Mouse (Mus musculus) liver, embryonic 12.5 days (tissue): ENCODE data around the gene Ssr2. TPM values are rescaled to one million over a fixed set of nuclear protein-coding genes. Genes with fewer than 3 reads are reported as not detected.

Source experiments
- ATAC-seq: fragments of 200-750 bp; cut with Nextera tagmentation; 2 replicates; pipeline ENCODE4 v1.8.0; 2017; ENCODE audit warnings: moderate number of reproducible peaks, mild to moderate bottlenecking, moderate library complexity
- H3K27ac ChIP-seq: fragments of 300-500 bp; sonication (generic); 2 replicates; pipeline ENCODE4 v1.5.1; 2016; ENCODE audit warnings: mild to moderate bottlenecking
- H3K27me3 ChIP-seq: fragments of 300-500 bp; sonication (generic); replicated peaks from 2 replicates; pipeline ENCODE4 v1.6.1; 2016; ENCODE audit warnings: mild to moderate bottlenecking, moderate library complexity
- H3K36me3 ChIP-seq: fragments of 300-500 bp; sonication (generic); 2 replicates; pipeline ENCODE4 v1.6.1; 2016; ENCODE audit warnings: mild to moderate bottlenecking, moderate library complexity
- H3K4me1 ChIP-seq: fragments of 300-500 bp; sonication (generic); 2 replicates; pipeline ENCODE4 v1.6.1; 2016
- H3K4me2 ChIP-seq: fragments of 300-500 bp; sonication (generic); 2 replicates; pipeline ENCODE4 v1.6.1; 2016; ENCODE audit warnings: mild to moderate bottlenecking, moderate library complexity
- H3K4me3 ChIP-seq: fragments of 300-500 bp; sonication (generic); 2 replicates; pipeline ENCODE4 v1.5.1; 2016; ENCODE audit warnings: mild to moderate bottlenecking, moderate library complexity
- H3K9ac ChIP-seq: fragments of 300-500 bp; sonication (generic); 2 replicates; pipeline ENCODE4 v1.6.1; 2016; ENCODE audit warnings: mild to moderate bottlenecking, moderate library complexity
- H3K9me3 ChIP-seq: fragments of 300-500 bp; sonication (generic); replicated peaks from 2 replicates; pipeline ENCODE4 v1.6.1; 2016; ENCODE audit warnings: mild to moderate bottlenecking, moderate library complexity
- WGBS: fragments of 180-500 bp; shearing (Covaris S2); methylation state at CpG from one replicate; pipeline ENCODE4 v1.1.7; 2016; ENCODE audit not compliant: insufficient replicate concordance; 5-methylcytosine and 5-hydroxymethylcytosine counted together
- polyA plus RNA-seq: library from polyadenylated mRNA; unstranded; fragments of >200 nt; fragmentation: Nextera tagmentation; extraction: Ambion mirVana; gene quantifications from 2 replicates; pipeline ENCODE4 v1.2.1, GENCODE M21; 2016

The Ssr2 gene
- polyA plus RNA-seq, 1 experiment from 2014 or later = 177 TPM

GRCm38 (mm10) chr3:88614418-88614817 lies 38.7 kb downstream of the Ssr2 start:
- H3K27me3 ChIP-seq = no peaks in the 10 kb centered on the region; the same call in 1 of the 2 replicates
- no peaks in the 10 kb centered on the region for H3K36me3 ChIP-seq
- H3K27ac ChIP-seq = no peak overlapping the region
- H3K4me2 ChIP-seq = no peak overlapping the region
- H3K4me1 ChIP-seq = peaks cover 21% of the 10 kb centered on the region
- no peak for ATAC-seq
- H3K9ac ChIP-seq = no peak overlapping the region
- WGBS = 71% methylated on average over 8 of the region's 8 CpGs
- no peaks in the 10 kb centered on the region for H3K9me3 ChIP-seq
- H3K4me3 ChIP-seq = no peak overlapping the region

DNA sequence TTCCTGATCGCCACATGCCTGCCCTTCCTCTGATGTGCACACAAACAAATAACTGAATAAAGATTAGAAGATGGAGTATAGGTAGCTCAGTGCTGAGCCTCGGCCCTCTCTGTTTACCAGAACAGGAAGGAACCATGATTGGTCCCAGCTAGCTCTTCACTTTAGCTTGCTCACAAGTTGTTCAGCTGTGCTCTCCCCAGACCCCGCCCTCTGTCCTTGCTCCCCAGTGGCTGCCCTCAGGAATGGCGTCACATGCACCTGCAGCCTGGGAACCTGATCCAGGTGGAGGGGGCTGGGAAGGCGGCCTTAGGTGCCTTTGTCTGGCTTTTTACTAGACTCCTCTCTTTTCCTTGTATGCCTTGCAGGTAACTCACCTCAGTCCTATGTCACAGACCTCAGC lies 39.4 kb downstream of the Ssr2 start:
- H3K27ac ChIP-seq = no peak overlapping the region
- no peaks in the 10 kb centered on the region for H3K9me3 ChIP-seq
- H3K9ac ChIP-seq = no peak overlapping the region
- H3K4me3 ChIP-seq = no peak overlapping the region
- H3K4me2 ChIP-seq = no peak overlapping the region
- H3K36me3 ChIP-seq = no peaks in the 10 kb centered on the region
- WGBS = 56% methylated on average over 5 of the region's 5 CpGs
- H3K27me3 ChIP-seq = no peaks in the 10 kb centered on the region; the same call in 1 of the 2 replicates
- no peak for ATAC-seq
- peaks cover 27% of the 10 kb centered on the region for H3K4me1 ChIP-seq

DNA sequence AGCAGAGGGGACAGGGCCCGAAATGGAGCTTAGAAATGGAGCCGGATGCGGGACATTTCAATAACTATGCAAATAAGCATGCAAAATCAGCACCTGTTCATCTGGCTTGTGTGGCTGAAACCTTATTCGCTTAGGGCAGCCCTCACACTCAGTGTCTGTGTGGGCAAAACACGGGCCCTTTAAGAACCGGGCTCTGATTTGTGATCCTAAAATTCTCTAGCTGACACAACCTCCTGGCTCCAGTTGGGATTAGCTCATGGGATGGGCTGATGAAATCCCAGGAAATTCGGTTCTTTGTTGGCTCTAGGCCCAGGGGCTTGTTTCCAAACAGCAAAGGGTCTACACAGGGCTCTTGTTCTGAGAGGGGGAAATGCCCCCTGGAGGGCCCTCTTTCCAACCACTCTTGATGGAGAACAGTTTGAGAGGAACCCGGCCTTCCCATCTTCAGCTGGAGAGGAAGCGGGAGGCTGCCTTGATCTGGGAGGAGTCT lies 40.3 kb downstream of the Ssr2 start:
- no peaks in the 10 kb centered on the region; the same call in 1 of the 2 replicates for H3K27me3 ChIP-seq
- H3K4me3 ChIP-seq = no peak overlapping the region
- no peak overlapping the region for H3K9ac ChIP-seq
- H3K4me2 ChIP-seq = no peak overlapping the region
- H3K27ac ChIP-seq = no peak overlapping the region
- WGBS = 62% methylated on average over 9 of the region's 9 CpGs
- H3K9me3 ChIP-seq = no peaks in the 10 kb centered on the region
- no peak for ATAC-seq
- H3K36me3 ChIP-seq = no peaks in the 10 kb centered on the region
- peaks cover 36% of the 10 kb centered on the region for H3K4me1 ChIP-seq

- H3K36me3 ChIP-seq = no peaks in the 10 kb centered on the region
- no peak overlapping the region for H3K27ac ChIP-seq
- H3K4me2 ChIP-seq = no peak overlapping the region
- ATAC-seq = no peak
- 71% methylated on average over 3 of the region's 3 CpGs for WGBS
- no peak overlapping the region for H3K9ac ChIP-seq
- H3K4me1 ChIP-seq = peaks cover 47% of the 10 kb centered on the region
- no peaks in the 10 kb centered on the region; the same call in 1 of the 2 replicates for H3K27me3 ChIP-seq
- H3K4me3 ChIP-seq = no peak overlapping the region
- no peaks in the 10 kb centered on the region for H3K9me3 ChIP-seq
Observed at GRCm38 (mm10) chr3:88616951-88617500, 41.4 kb downstream of the Ssr2 start.

- WGBS = 49% methylated on average over 8 of the region's 8 CpGs
- H3K9me3 ChIP-seq = no peaks in the 10 kb centered on the region
- no peaks in the 10 kb centered on the region; the same call in 1 of the 2 replicates for H3K27me3 ChIP-seq
- no peak overlapping the region for H3K4me3 ChIP-seq
- no peaks in the 10 kb centered on the region for H3K36me3 ChIP-seq
- peak; percentile 28; the same call in 1 of the 2 replicates for ATAC-seq
- H3K27ac ChIP-seq = no peak overlapping the region
- no peak overlapping the region for H3K9ac ChIP-seq
- no peak overlapping the region for H3K4me2 ChIP-seq
- peaks cover 59% of the 10 kb centered on the region for H3K4me1 ChIP-seq
Observed at GRCm38 (mm10) chr3:88618074-88618871, 42.6 kb downstream of the Ssr2 start.

GRCm38 (mm10) chr3:88619113-88620097 lies 43.7 kb downstream of the Ssr2 start:
- 44% methylated on average over 9 of the region's 9 CpGs for WGBS
- Histone ChIP-seq H3K27ac (peak overlapping the region; percentile 17; the same call in 1 of the 2 replicates), H3K4me2 (no peak overlapping the region), H3K4me1 (peaks cover 70% of the 10 kb centered on the region), H3K27me3 (no peaks in the 10 kb centered on the region; the same call in 1 of the 2 replicates), H3K4me3 (no peak overlapping the region), H3K36me3 (no peaks in the 10 kb centered on the region), H3K9me3 (no peaks in the 10 kb centered on the region), H3K9ac (no peak overlapping the region)
- no peak for ATAC-seq

GRCm38 (mm10) chr3:88620146-88620991 lies 44.7 kb downstream of the Ssr2 start:
- Histone ChIP-seq H3K9ac (peak overlapping the region; percentile 86), H3K27ac (peak overlapping the region; percentile 88), H3K4me1 (peaks cover 79% of the 10 kb centered on the region), H3K36me3 (0 out of 2 replicates have a peak, but pooled peaks cover 3% of the 10 kb centered on the region), H3K9me3 (no peaks in the 10 kb centered on the region), H3K4me3 (peak overlapping the region; percentile 75), H3K4me2 (peak overlapping the region; percentile 97), H3K27me3 (no peaks in the 10 kb centered on the region; the same call in 1 of the 2 replicates)
- peak; percentile 11; the same call in 1 of the 2 replicates for ATAC-seq
- 11% methylated on average over 15 of the region's 15 CpGs for WGBS

GRCm38 (mm10) chr3:88620992-88621536 lies 45.4 kb downstream of the Ssr2 start:
- peaks cover 84% of the 10 kb centered on the region for H3K4me1 ChIP-seq
- peak overlapping the region; percentile 75 for H3K4me3 ChIP-seq
- H3K27me3 ChIP-seq = no peaks in the 10 kb centered on the region; the same call in 1 of the 2 replicates
- peak; percentile 71 for ATAC-seq
- no peaks in the 10 kb centered on the region for H3K9me3 ChIP-seq
- peak overlapping the region; percentile 88 for H3K27ac ChIP-seq
- H3K36me3 ChIP-seq = peaks cover 7% of the 10 kb centered on the region; the same call in 1 of the 2 replicates
- H3K9ac ChIP-seq = peak overlapping the region; percentile 86
- H3K4me2 ChIP-seq = peak overlapping the region; percentile 97
- under 1% methylated on average over 64 of the region's 64 CpGs for WGBS

DNA sequence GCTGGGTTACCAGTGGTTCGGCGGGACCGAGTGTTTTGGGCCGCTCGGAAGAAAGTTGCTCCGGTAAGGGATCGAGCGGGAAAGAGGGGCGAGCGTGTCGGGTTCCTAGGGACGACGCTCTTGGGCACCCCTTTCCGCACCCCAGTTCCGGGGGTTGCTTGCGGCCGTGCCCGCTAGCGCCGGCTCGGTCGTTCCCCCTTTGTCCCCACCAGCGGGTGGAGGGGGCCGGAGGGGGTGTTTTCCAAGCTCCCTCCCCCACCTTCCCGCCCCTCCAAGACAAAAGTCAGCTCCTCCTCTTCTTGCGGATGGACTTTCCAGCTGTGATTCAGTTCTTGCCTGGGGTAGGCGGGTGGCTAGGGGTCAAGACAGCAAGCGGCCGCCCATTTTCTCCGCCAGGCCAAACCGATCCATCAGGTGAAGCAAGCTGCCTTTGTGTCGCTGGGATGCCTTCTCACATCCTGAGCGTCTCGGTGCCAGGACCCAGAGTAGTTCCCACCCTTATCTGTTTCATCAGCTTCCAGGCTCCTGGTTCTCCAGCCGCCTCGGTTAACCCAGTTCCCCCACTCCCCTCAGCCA lies 45.9 kb downstream of the Ssr2 start:
- Histone ChIP-seq H3K36me3 (peaks cover 10% of the 10 kb centered on the region; the same call in 1 of the 2 replicates), H3K4me2 (peak overlapping the region; percentile 97), H3K27me3 (no peaks in the 10 kb centered on the region; the same call in 1 of the 2 replicates), H3K4me3 (peak overlapping the region; percentile 75), H3K9me3 (no peaks in the 10 kb centered on the region), H3K4me1 (peaks cover 88% of the 10 kb centered on the region), H3K9ac (peak overlapping the region; percentile 86), H3K27ac (peak overlapping the region; percentile 88)
- ATAC-seq = no peak
- WGBS = 2% methylated on average over 36 of the region's 36 CpGs
